ENCODE assay signal across 18 mouse cellular contexts in the genomic region with DNA sequence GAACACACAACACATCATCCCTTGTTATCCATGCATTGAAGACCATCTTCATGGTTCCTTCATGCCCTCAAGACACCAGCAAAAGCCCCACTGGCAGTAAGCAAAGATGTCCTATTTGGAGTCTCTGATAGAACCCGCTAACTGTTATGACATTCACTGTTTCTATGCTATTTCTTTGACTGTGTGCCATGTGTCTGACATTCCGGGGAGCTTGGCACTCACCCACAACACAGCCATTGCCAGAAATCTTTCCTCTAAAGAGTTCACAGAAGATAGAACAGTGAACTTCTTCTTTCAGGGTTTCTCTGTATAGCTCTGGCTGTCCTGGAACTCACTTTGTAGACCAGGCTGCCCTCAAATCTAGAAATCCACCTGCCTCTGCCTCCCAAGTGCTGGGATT.
A peak's percentile ranks its signal among the peaks of the same experiment; 100 is the strongest.
DNase-seq lines count a peak whose midpoint lies in the region; ATAC-seq and TF ChIP-seq lines count a peak whose summit lies in the region.
"Had no signal": no experiment of that assay in that cellular context is flagged by ENCODE, and none has a peak within 500 bp of the region (broad histone marks: within the 10 kb centered on the region; RNA-seq: fewer than 3 reads in every experiment).

No protein-coding gene starts in this region.

- H3K9ac ChIP-seq in midbrain, embryonic 11.5 days (ENCODE audit: low read length): no peak overlapping the region
- H3K9ac ChIP-seq: embryonic facial prominence, embryonic 15.5 days; forebrain, embryonic 12.5 days; liver, embryonic 14.5 days had no signal

- no peaks in the 10 kb centered on the region for H3K27me3 ChIP-seq in midbrain, embryonic 11.5 days (ENCODE audit: control insufficient read depth, insufficient read depth, low read length)
- H3K27me3 ChIP-seq: embryonic facial prominence, embryonic 15.5 days; forebrain, embryonic 12.5 days had no signal

- H3K27ac ChIP-seq in midbrain, embryonic 11.5 days (ENCODE audit: low read depth, low read length): no peak overlapping the region
- H3K27ac ChIP-seq: embryonic facial prominence, embryonic 15.5 days; forebrain, embryonic 12.5 days; heart, adult 2 months; limb, embryonic 10.5 days; liver, embryonic 14.5 days; midbrain, embryonic 10.5 days had no signal

- no peak overlapping the region for H3K4me3 ChIP-seq in midbrain, embryonic 11.5 days (ENCODE audit: low read depth, low read length)
- H3K4me3 ChIP-seq: embryonic facial prominence, embryonic 15.5 days; forebrain, embryonic 12.5 days; heart, adult 2 months; limb, embryonic 10.5 days; midbrain, embryonic 10.5 days had no signal

- WGBS in midbrain, embryonic 11.5 days: 94% methylated on average over 2 of the region's 2 CpGs

- no peaks in the 10 kb centered on the region for H3K9me3 ChIP-seq in midbrain, embryonic 11.5 days (ENCODE audit: control insufficient read depth, low read length)
- H3K9me3 ChIP-seq: embryonic facial prominence, embryonic 15.5 days; forebrain, embryonic 12.5 days; limb, embryonic 10.5 days; midbrain, embryonic 10.5 days had no signal

- peak; percentile 12 to 31 for DNase-seq in frontal cortex, postnatal 36 days (ENCODE audit: low spot score in 2 of 2)
- no peak for DNase-seq in frontal cortex, postnatal 14 days (ENCODE audit: low spot score in 2 of 2)
- DNase-seq in lung, postnatal 10 days: peak; percentile 49
- DNase-seq in lung, postnatal 14 days: no peak
- DNase-seq in brain, embryonic 14.5 days (ENCODE audit: low read depth): peak; percentile 47
- peak; percentile 4 to 31 for DNase-seq in layer of hippocampus, postnatal 14 days (ENCODE audit: low spot score in 2 of 2)
- no peak for DNase-seq in midbrain, embryonic 11.5 days (ENCODE audit: low spot score, missing footprints)
- DNase-seq: cerebellum, adult 18-20 months; heart, adult 2 months; kidney, adult 8-10 months; kidney, postnatal 4 days had no signal

- H3K4me2 ChIP-seq in midbrain, embryonic 11.5 days: no peak overlapping the region
- H3K4me2 ChIP-seq: embryonic facial prominence, embryonic 15.5 days; forebrain, embryonic 12.5 days had no signal

- no peaks in the 10 kb centered on the region for H3K4me1 ChIP-seq in midbrain, embryonic 11.5 days (ENCODE audit: control insufficient read depth, insufficient read depth, low read length)
- H3K4me1 ChIP-seq: embryonic facial prominence, embryonic 15.5 days; forebrain, embryonic 12.5 days; midbrain, embryonic 10.5 days had no signal

- TF ChIP-seq POLR2A in brain, embryonic 14.5 days (IDR thresholded peaks at IDR 0.05; ENCODE audit: borderline replicate concordance, extremely low read depth, insufficient read depth, insufficient read length, poor library complexity, severe bottlenecking): no peak

- ATAC-seq in midbrain, embryonic 11.5 days (ENCODE audit: low FRiP score): no peak
- ATAC-seq: CD4-positive, CD25-positive, alpha-beta regulatory T cell, adult 4 months; hindbrain, embryonic 16.5 days had no signal

- no peak for TF ChIP-seq CTCF in brain, embryonic 14.5 days (IDR thresholded peaks at IDR 0.05; ENCODE audit: borderline replicate concordance, extremely low read depth, insufficient read depth, insufficient read length)

- H3K36me3 ChIP-seq in midbrain, embryonic 11.5 days (ENCODE audit: control insufficient read depth, insufficient read depth, low read length): no peaks in the 10 kb centered on the region
- H3K36me3 ChIP-seq: embryonic facial prominence, embryonic 15.5 days; forebrain, embryonic 12.5 days; limb, embryonic 10.5 days; midbrain, embryonic 10.5 days had no signal

Comparison
In these comparisons a context has a peak if more than half of its experiments do, and no peak if none do; other contexts are left out.
1. DNase-seq: peak in frontal cortex, postnatal 36 days (2 of 2), lung, postnatal 10 days (single experiment), brain, embryonic 14.5 days (single experiment) and layer of hippocampus, postnatal 14 days (2 of 2); none in frontal cortex, postnatal 14 days (0 of 2), lung, postnatal 14 days (single experiment) and midbrain, embryonic 11.5 days (single experiment).